Mouse (Mus musculus): ENCODE measurements around the gene Zfp27.
"Not testable (repeated sequence)": the region's sequence is repeated elsewhere in the genome, so short reads cannot be mapped to it uniquely, and the experiment has no call there.

The Zfp27 gene

DNA sequence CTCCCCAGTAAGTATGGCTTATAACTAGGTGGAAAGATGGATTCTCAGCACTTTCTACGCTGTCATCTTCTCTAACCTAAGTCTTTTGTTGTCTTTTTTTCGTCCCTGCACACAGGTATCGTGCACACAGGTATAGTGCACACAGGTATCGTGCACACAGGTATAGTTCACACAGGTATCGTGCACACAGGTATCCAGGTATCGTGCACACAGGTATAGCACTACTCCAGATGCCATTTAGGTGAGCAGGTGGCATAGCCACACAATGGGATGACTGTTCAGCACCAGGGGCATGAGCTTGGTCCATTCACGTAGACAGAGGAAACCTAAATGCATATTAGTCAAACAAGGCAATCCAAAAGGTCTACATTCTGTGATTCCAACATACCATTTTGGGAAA is 15.9 kb downstream of the Zfp27 start:
- no peak for DNase-seq (ENCODE audit: extremely low read depth, low read depth)

GRCm38 (mm10) chr7:29880916-29881315 is 25.5 kb downstream of the Zfp27 start:
- DNase-seq (ENCODE audit: extremely low read depth, low read depth): no peak

- no peak for DNase-seq (ENCODE audit: extremely low read depth, low read depth)
Measured at GRCm38 (mm10) chr7:29880056-29880455, 26.3 kb downstream of the Zfp27 start.

- DNase-seq (ENCODE audit: extremely low read depth, low read depth): not testable (repeated sequence)
Measured at GRCm38 (mm10) chr7:29877561-29877960, 28.8 kb downstream of the Zfp27 start.

GRCm38 (mm10) chr7:29874256-29874655 is 32.1 kb downstream of the Zfp27 start:
- DNase-seq (ENCODE audit: extremely low read depth, low read depth): no peak

DNA sequence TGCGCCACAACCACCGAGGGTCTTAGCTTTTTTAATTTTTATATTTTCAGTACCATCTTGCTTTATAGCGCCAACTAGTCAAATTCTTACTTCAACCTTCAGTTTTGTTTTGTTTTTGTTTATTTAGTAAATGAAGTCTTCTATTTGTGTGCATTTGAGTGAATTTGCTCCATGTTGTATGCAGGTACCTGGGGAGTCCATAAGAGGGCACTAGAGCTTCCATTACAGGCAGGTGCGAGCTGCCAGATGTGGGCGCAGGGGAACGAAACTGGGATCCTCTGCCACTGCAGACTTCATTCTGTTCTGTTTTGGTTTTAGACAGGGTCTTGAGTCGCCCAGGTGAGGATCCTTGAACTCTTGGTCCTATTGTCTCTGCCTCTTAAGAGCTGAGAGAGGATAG is 44.7 kb downstream of the Zfp27 start:
- peak; percentile 45 for DNase-seq (ENCODE audit: extremely low read depth, low read depth)

DNA sequence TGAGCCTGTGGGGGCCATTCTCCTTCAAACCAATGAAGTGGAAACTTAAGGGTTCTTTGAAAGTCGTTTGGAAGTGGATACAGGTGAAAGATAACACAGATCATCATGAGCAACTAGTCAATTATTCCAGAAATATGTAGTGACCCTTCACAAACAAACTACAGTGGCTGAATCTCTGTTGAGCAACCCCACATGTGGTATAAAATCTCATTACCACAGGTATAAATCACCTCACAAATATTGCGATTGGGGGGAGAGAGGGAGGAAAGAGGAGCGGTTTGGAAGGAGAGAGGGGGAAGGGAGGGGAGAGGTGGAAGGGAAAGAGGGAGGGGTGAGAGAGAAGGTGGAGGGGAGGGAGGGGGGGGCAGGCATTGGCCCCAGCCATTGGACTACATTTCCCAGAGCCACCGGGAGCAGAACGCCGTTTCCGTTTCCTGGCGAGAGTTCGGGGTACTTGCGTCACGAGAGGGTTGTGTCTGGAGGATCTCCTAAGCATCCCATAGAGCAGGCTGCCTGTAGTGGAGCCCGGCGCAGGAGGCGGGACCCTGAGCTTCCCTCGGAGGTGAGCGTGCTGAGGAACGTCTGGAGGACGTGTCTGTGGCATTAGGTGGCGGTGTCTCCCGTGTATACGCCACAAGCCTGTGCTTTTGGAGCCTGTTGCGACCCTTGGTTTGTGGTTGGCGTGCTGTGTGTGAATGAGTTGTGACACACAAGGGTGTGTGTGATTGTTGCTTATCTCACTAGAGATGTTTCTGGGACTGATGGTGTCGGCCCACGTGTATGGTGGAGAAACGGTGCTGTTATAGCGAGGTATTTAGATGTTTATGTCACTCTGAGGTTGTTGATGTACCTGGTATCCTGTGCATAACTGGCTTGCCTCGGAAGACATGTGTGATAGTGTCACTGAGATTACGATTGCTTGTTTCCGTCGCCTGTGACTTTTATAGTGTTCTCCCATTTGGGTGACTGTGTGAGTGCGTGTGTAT is 46.5 kb downstream of the Zfp27 start, which contains the start of gene Zfp420:
Gene Zfp420 (plus strand): TSS at position 448 of the 986 bp plus-strand sequence.
- DNase-seq (ENCODE audit: extremely low read depth, low read depth): peak; percentile 90

GRCm38 (mm10) chr7:29853219-29853842 is 53.0 kb downstream of the Zfp27 start, which contains the start of gene Zfp940:
Zfp940 (minus strand) TSS chr7:29853669.
- peak; percentile 88 for DNase-seq (ENCODE audit: extremely low read depth, low read depth)

DNA sequence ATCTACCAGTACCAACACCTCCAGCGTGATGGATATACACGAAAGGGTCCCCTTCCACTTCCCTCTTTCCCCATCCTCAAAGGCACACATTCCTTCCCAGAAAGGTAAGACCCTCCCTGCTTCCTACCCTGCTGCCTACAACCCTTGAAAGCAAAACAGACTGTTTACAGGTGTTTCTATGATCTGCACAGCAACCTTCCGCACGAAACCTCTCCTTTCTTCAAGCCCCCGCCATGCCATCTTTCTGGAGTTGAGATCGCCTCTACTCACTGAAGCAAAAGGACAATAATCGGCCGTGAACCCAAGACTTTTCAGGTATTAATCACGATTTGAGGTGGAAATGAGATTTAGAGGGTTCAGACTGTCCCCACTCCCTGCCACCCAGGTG is 53.5 kb downstream of the Zfp27 start:
- no peak for DNase-seq (ENCODE audit: extremely low read depth, low read depth)

GRCm38 (mm10) chr7:29844616-29845015 is 61.8 kb downstream of the Zfp27 start:
- DNase-seq (ENCODE audit: extremely low read depth, low read depth): no peak

Measured in MEL-GATA-1-ER (cell line).